Comparison of ENCODE assay signal across 9 mouse cellular contexts in genomic region chr11:105967741-105968574, GRCm38 (mm10). TPM values are rescaled to one million over a fixed set of nuclear protein-coding genes. Genes with fewer than 3 reads are reported as not detected.
A peak's percentile ranks its signal among the peaks of the same experiment; 100 is the strongest.
DNase-seq lines count a peak whose midpoint lies in the region; ATAC-seq lines count a peak whose summit lies in the region.
"Had no signal": no experiment of that assay in that cellular context is flagged by ENCODE, and none has a peak within 500 bp of the region (broad histone marks: within the 10 kb centered on the region; RNA-seq: fewer than 3 reads in every experiment).

Gene Ace, plus strand, starts transcription at chr11:105967945.

- peak within 1 kb of the TSS; percentile 98 for H3K4me2 ChIP-seq in intestine, embryonic 16.5 days (ENCODE audit: low read depth, low read length)
- peak within 1 kb of the TSS; percentile 65 for H3K4me2 ChIP-seq in liver, embryonic 15.5 days
- peak within 1 kb of the TSS; percentile 99 for H3K4me2 ChIP-seq in neural tube, embryonic 12.5 days (replicated peaks)

- DNase-seq in frontal cortex, adult 2 months (ENCODE audit: extremely low spot score in 1 of 2, low spot score in 1 of 2): no peak
- DNase-seq in gonadal fat pad, adult 2 months (ENCODE audit: low read depth): no peak
- DNase-seq in B cell, adult 2 months: no peak

- H3K27me3 ChIP-seq in intestine, embryonic 16.5 days (replicated peaks; ENCODE audit: control insufficient read depth, insufficient read depth, low read length): peaks cover 14% of the 10 kb centered on the region
- peaks cover 71% of the 10 kb centered on the region for H3K27me3 ChIP-seq in liver, embryonic 15.5 days
- peaks cover 51% of the 10 kb centered on the region for H3K27me3 ChIP-seq in neural tube, embryonic 12.5 days (replicated peaks)

- peak; percentile 32; the same call in 1 of the 2 replicates for ATAC-seq in frontal cortex, adult (ENCODE audit: low TSS enrichment)
- ATAC-seq in intestine, embryonic 16.5 days: peak; percentile 82
- no peak for ATAC-seq in liver, embryonic 15.5 days (ENCODE audit: insufficient read depth)
- ATAC-seq in neural tube, embryonic 12.5 days (ENCODE audit: low FRiP score, low read depth): peak; percentile 68; the same call in 1 of the 2 replicates

- H3K9ac ChIP-seq in intestine, embryonic 16.5 days (ENCODE audit: low read depth, low read length): peak within 1 kb of the TSS; percentile 68
- H3K9ac ChIP-seq in liver, embryonic 15.5 days: no peak within 1 kb of the TSS
- H3K9ac ChIP-seq in neural tube, embryonic 12.5 days: peak within 1 kb of the TSS; percentile 64

- 0 out of 2 replicates have a peak, but pooled peaks cover 2% of the 10 kb centered on the region for H3K4me1 ChIP-seq in brown adipose tissue, adult 24 weeks (ENCODE audit: control insufficient read depth, insufficient read depth, insufficient read length, low read length)
- H3K4me1 ChIP-seq in intestine, embryonic 16.5 days (ENCODE audit: control insufficient read depth, insufficient read depth, low read length): peaks cover 12% of the 10 kb centered on the region
- peaks cover 10% of the 10 kb centered on the region for H3K4me1 ChIP-seq in liver, embryonic 15.5 days (replicated peaks)
- peaks cover 9% of the 10 kb centered on the region for H3K4me1 ChIP-seq in neural tube, embryonic 12.5 days

- H3K36me3 ChIP-seq in intestine, embryonic 16.5 days (ENCODE audit: control insufficient read depth, insufficient read depth, low read length): no peaks in the 10 kb centered on the region
- H3K36me3 ChIP-seq in liver, embryonic 15.5 days (replicated peaks): no peaks in the 10 kb centered on the region
- no peaks in the 10 kb centered on the region for H3K36me3 ChIP-seq in neural tube, embryonic 12.5 days

- no peaks in the 10 kb centered on the region for H3K9me3 ChIP-seq in intestine, embryonic 16.5 days (ENCODE audit: control insufficient read depth, low read length)
- H3K9me3 ChIP-seq in liver, embryonic 15.5 days (replicated peaks): no peaks in the 10 kb centered on the region
- no peaks in the 10 kb centered on the region for H3K9me3 ChIP-seq in neural tube, embryonic 12.5 days

- no peak within 1 kb of the TSS for H3K27ac ChIP-seq in brown adipose tissue, adult 24 weeks (replicated peaks; ENCODE audit: low read depth, low read length)
- H3K27ac ChIP-seq in intestine, embryonic 16.5 days (ENCODE audit: low read length): peak within 1 kb of the TSS; percentile 28; the same call in 1 of the 2 replicates
- H3K27ac ChIP-seq in liver, embryonic 15.5 days (replicated peaks): no peak within 1 kb of the TSS
- no peak within 1 kb of the TSS for H3K27ac ChIP-seq in neural tube, embryonic 12.5 days
- H3K27ac ChIP-seq: macrophage had no signal

- peak within 1 kb of the TSS; percentile 60 for H3K4me3 ChIP-seq in brown adipose tissue, adult 24 weeks (ENCODE audit: insufficient read depth, low read depth, low read length)
- peak within 1 kb of the TSS; percentile 66 for H3K4me3 ChIP-seq in intestine, embryonic 16.5 days (ENCODE audit: low read length)
- H3K4me3 ChIP-seq in liver, embryonic 15.5 days (replicated peaks): peak within 1 kb of the TSS; percentile 44
- peak within 1 kb of the TSS; percentile 51 for H3K4me3 ChIP-seq in neural tube, embryonic 12.5 days

- WGBS in intestine, embryonic 16.5 days: under 1% methylated on average over 73 of the region's 76 CpGs
- 2% methylated on average over 73 of the region's 76 CpGs for WGBS in liver, embryonic 15.5 days (ENCODE audit: insufficient replicate concordance)
- WGBS in neural tube, embryonic 12.5 days: 1% methylated on average over 76 of the region's 76 CpGs

RNA-seq across cellular contexts. Expression of gene Ace, which starts in this region (rescaled TPM):
- 6.3 and 8.5 TPM in 2 replicates for polyA plus RNA-seq in frontal cortex, adult 2 months (2012; rRNA removed)
- 13.6 and 14.6 TPM in 2 replicates for polyA plus RNA-seq in brown adipose tissue, adult 24 weeks (2012; ENCODE audit: insufficient read depth, insufficient read length, missing spikeins)
- 267 and 456 TPM in 2 replicates for polyA plus RNA-seq in gonadal fat pad, adult 2 months (2012; rRNA removed)
- polyA plus RNA-seq in intestine, embryonic 16.5 days (2015; fragmentation: Nextera tagmentation; extraction: Ambion mirVana): 18.6 and 41.2 TPM in 2 replicates
- 0.05 and 0.10 TPM in 2 replicates for polyA plus RNA-seq in liver, embryonic 15.5 days (2015; fragmentation: Nextera tagmentation; extraction: Ambion mirVana)
- 1.0 and 1.1 TPM in 2 replicates for polyA plus RNA-seq in neural tube, embryonic 12.5 days (2016; fragmentation: Nextera tagmentation; extraction: Ambion mirVana)
